Mouse (Mus musculus) midbrain, embryonic 10.5 days (tissue): ENCODE data around the gene Grhl3. TPM values are rescaled to one million over a fixed set of nuclear protein-coding genes. Genes with fewer than 3 reads are reported as not detected.
A peak's percentile ranks its signal among the peaks of the same experiment; 100 is the strongest.

Experiments
- DNase-seq: peaks from one replicate; pipeline ENCODE4 v3.0.0-alpha.2; 2017; ENCODE audit warnings: low spot score
- H3K27ac ChIP-seq: fragments of 300-500 bp; sonication (generic); replicated peaks from 2 replicates; pipeline ENCODE4 v1.5.1; 2016; ENCODE audit warnings: mild to moderate bottlenecking
- H3K27me3 ChIP-seq: fragments of 300-500 bp; sonication (generic); 2 replicates; pipeline ENCODE4 v1.6.1; 2016; ENCODE audit warnings: low read depth, mild to moderate bottlenecking; ENCODE audit not compliant: poor library complexity, severe bottlenecking
- H3K36me3 ChIP-seq: fragments of 300-500 bp; sonication (generic); 2 replicates; pipeline ENCODE4 v1.6.1; 2016; ENCODE audit warnings: mild to moderate bottlenecking, moderate library complexity
- H3K4me1 ChIP-seq: fragments of 300-500 bp; sonication (generic); 2 replicates; pipeline ENCODE4 v1.6.1; 2016
- H3K4me3 ChIP-seq: fragments of 300-500 bp; sonication (generic); 2 replicates; pipeline ENCODE4 v1.5.1; 2016; ENCODE audit warnings: mild to moderate bottlenecking, moderate library complexity
- H3K9me3 ChIP-seq: fragments of 300-500 bp; sonication (generic); replicated peaks from 2 replicates; pipeline ENCODE4 v1.6.1; 2016; ENCODE audit warnings: mild to moderate bottlenecking
- WGBS: fragments of 180-500 bp; shearing (Covaris S2); methylation state at CpG from one replicate; pipeline ENCODE4 v1.1.7; 2016; 5-methylcytosine and 5-hydroxymethylcytosine counted together
- microRNA-seq: library from miRNA; unstranded; fragments of <30 nt; microRNA quantifications from one replicate; pipeline ENCODE4, GENCODE M21; 2017
- polyA plus RNA-seq: library from polyadenylated mRNA; unstranded; fragments of >200 nt; fragmentation: Nextera tagmentation; extraction: Ambion mirVana; gene quantifications from 2 replicates; pipeline ENCODE4 v1.2.1, GENCODE M21; 2016

The Grhl3 gene
- polyA plus RNA-seq, 1 experiment from 2014 or later, result 1.3 TPM

DNA sequence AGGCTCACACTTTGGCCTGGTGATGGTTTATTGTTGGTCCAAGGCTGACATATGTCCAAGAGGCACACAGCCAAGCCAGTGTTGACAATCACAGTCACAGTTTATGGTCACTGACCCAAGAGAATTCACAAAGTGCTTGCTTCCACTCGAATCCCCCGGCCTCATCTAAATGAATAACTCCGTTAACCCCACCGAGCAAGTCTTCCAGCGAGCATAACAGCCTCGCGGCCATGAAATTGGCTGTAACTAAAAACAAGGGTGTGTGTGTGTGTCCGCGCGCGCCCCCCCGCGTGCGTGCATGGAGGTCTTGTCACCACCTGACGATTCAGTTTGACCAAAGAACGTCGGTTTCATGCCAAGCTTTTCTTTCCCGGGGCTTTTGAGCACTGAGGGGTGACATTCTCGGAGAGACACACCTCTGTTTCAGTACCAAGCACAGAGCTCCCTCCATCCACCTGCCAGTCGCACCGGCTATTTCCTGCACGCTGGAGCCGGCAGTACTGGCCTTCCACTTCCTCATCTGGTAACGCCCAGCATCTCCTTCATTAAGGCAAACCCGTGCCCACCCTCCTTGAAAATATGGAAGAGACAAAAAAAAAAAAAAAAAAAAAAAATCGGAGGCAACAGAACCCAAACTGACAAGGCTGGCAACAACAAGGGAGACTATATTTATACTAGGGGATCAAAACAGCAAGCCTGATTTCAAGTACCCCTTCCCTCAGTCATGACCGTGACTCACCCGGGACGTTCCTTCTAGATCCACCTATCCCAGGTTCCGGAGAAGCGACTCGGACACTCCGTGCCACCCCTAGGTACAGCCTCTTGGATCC, 79.5 kb downstream of the Grhl3 start:
- H3K27me3 ChIP-seq, result peaks cover 6% of the 10 kb centered on the region; the same call in 1 of the 2 replicates
- no peaks in the 10 kb centered on the region for H3K9me3 ChIP-seq
- WGBS, result 2% methylated on average over 33 of the region's 33 CpGs

DNA sequence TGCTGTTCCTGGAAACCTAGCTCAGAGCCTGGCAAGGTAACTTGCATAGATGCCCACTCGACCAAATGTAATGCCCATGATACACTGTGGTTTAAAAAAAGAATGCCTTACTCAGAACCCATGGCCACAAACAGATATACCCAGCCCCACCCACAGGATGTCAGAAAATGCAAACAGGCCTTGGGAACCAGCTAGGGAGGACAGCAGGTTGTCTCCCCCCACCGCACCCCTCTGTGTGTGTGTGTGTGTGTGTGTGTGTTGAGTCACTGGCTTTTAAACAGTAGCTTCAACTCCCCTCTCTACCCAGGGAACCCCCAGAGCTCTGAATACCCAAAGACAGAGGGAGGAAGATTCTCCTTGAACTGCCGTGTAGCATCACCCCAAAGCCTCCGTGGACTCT, 80.2 kb downstream of the Grhl3 start:
- peaks cover 31% of the 10 kb centered on the region for H3K4me1 ChIP-seq
- DNase-seq, result no peak
- H3K9me3 ChIP-seq, result no peaks in the 10 kb centered on the region
- H3K4me3 ChIP-seq, result peak overlapping the region; percentile 85; the same call in 1 of the 2 replicates
- H3K27ac ChIP-seq, result no peak overlapping the region
- 0 out of 2 replicates have a peak, but pooled peaks cover 3% of the 10 kb centered on the region for H3K36me3 ChIP-seq
- 55% methylated on average over 4 of the region's 4 CpGs for WGBS
- H3K27me3 ChIP-seq, result peaks cover 6% of the 10 kb centered on the region; the same call in 1 of the 2 replicates

More for the DNA sequence above, 79.5 kb downstream of the Grhl3 start:
- 0 out of 2 replicates have a peak overlapping the region, but pooled peaks have one; percentile 28 for H3K27ac ChIP-seq
- 0 out of 2 replicates have a peak, but pooled peaks cover 3% of the 10 kb centered on the region for H3K36me3 ChIP-seq
- H3K4me3 ChIP-seq, result peak overlapping the region; percentile 85
- DNase-seq, result peak; percentile 30
- peaks cover 31% of the 10 kb centered on the region for H3K4me1 ChIP-seq

Small RNA genes lying within 50 kb of the gene (microRNA-seq; reads per million reads assigned to microRNA genes)
- gene Gm25317, result not detected

Other genes with a start within 250 kb of the Grhl3 start
- 222 and 230 TPM in 2 replicates for gene Srrm1, start 220.3 kb downstream of the Grhl3 start, polyA plus RNA-seq
- 0.36 and 0.57 TPM in 2 replicates for gene Ncmap, start 175.4 kb downstream of the Grhl3 start, polyA plus RNA-seq
- gene Rcan3, start 139.8 kb downstream of the Grhl3 start, polyA plus RNA-seq, result 9.4 and 10.3 TPM in 2 replicates
- gene Stpg1, start 78.8 kb downstream of the Grhl3 start, polyA plus RNA-seq, result 0.32 and 0.42 TPM in 2 replicates
- gene Nipal3, start 78.6 kb downstream of the Grhl3 start, polyA plus RNA-seq, result 2.1 and 2.3 TPM in 2 replicates
- 0.10 and 0.21 TPM in 2 replicates for gene Ifnlr1, start 112.7 kb upstream of the Grhl3 start, polyA plus RNA-seq
- gene Il22ra1, start 154.5 kb upstream of the Grhl3 start, polyA plus RNA-seq, result not detected in 2 replicates
- 0.12 and 0.20 TPM in 2 replicates for gene Myom3, start 186.1 kb upstream of the Grhl3 start, polyA plus RNA-seq